In the genomic region with DNA sequence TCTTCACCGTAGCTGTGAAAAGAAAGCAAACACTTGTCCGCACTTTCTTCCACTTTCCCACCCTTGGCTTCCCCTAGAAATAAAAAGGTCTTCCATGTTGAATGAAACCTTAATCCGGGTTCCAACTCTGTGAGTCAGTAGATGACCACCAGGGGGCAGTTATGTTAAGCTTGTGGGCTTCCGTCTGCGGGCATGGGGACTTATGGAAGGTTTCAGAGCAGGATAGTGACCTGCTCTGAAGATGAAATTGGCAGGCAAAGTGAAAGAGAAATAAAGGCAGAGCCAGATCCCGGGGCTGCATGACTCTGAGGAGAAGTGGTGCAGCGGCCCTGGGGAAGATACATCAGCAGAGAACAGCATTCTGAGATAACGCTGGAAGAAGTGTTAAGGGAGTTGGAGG, we compare ENCODE assay signal across 9 mouse cellular contexts.
DNase-seq lines count a peak whose midpoint lies in the region; ATAC-seq and TF ChIP-seq lines count a peak whose summit lies in the region.
"Had no signal": no experiment of that assay in that cellular context is flagged by ENCODE, and none has a peak within 500 bp of the region (broad histone marks: within the 10 kb centered on the region; RNA-seq: fewer than 3 reads in every experiment).

No protein-coding gene starts in this region.

- no peak overlapping the region for H3K4me2 ChIP-seq in embryonic facial prominence, embryonic 11.5 days (ENCODE audit: low read depth, low read length)
- H3K4me2 ChIP-seq in kidney, embryonic 14.5 days (replicated peaks; ENCODE audit: low read depth, low read length), result 0 out of 2 replicates have a peak overlapping the region, but pooled peaks have one; percentile 11
- no peak overlapping the region for H3K4me2 ChIP-seq in limb, embryonic 14.5 days (replicated peaks; ENCODE audit: low read depth, low read length, severe bottlenecking)
- H3K4me2 ChIP-seq in neural tube, embryonic 11.5 days (ENCODE audit: low read depth), result no peak overlapping the region
- H3K4me2 ChIP-seq: embryonic facial prominence, embryonic 12.5 days had no signal

- H3K9me3 ChIP-seq in embryonic facial prominence, embryonic 11.5 days (replicated peaks; ENCODE audit: control insufficient read depth, low read length), result no peaks in the 10 kb centered on the region
- H3K9me3 ChIP-seq in kidney, embryonic 14.5 days (ENCODE audit: control insufficient read depth, low read length), result no peaks in the 10 kb centered on the region
- H3K9me3 ChIP-seq in limb, embryonic 14.5 days (ENCODE audit: control insufficient read depth, low read length), result no peaks in the 10 kb centered on the region
- no peaks in the 10 kb centered on the region for H3K9me3 ChIP-seq in neural tube, embryonic 11.5 days (ENCODE audit: control insufficient read depth, low read length)
- H3K9me3 ChIP-seq: embryonic facial prominence, embryonic 12.5 days had no signal

- no peaks in the 10 kb centered on the region for H3K4me1 ChIP-seq in embryonic facial prominence, embryonic 11.5 days (ENCODE audit: control insufficient read depth, insufficient read depth, low read length)
- H3K4me1 ChIP-seq in kidney, embryonic 14.5 days (ENCODE audit: control insufficient read depth, insufficient read depth, low read length), result no peaks in the 10 kb centered on the region
- peaks cover 9% of the 10 kb centered on the region; the same call in 1 of the 2 replicates for H3K4me1 ChIP-seq in limb, embryonic 14.5 days (ENCODE audit: control insufficient read depth, insufficient read depth, low read length)
- no peaks in the 10 kb centered on the region for H3K4me1 ChIP-seq in neural tube, embryonic 11.5 days (ENCODE audit: control insufficient read depth, insufficient read depth, low read length)

- no peak overlapping the region for H3K9ac ChIP-seq in embryonic facial prominence, embryonic 11.5 days (replicated peaks; ENCODE audit: low read length)
- no peak overlapping the region for H3K9ac ChIP-seq in kidney, embryonic 14.5 days (ENCODE audit: low read depth, low read length)
- H3K9ac ChIP-seq in limb, embryonic 14.5 days (ENCODE audit: low read depth, low read length, severe bottlenecking), result no peak overlapping the region
- no peak overlapping the region for H3K9ac ChIP-seq in neural tube, embryonic 11.5 days (ENCODE audit: low read length)
- H3K9ac ChIP-seq: embryonic facial prominence, embryonic 12.5 days had no signal

- WGBS in embryonic facial prominence, embryonic 11.5 days, result 33% methylated on average over 8 of the region's 8 CpGs
- 22% methylated on average over 8 of the region's 8 CpGs for WGBS in kidney, embryonic 14.5 days
- WGBS in limb, embryonic 14.5 days, result 23% methylated on average over 8 of the region's 8 CpGs
- WGBS in neural tube, embryonic 11.5 days, result 29% methylated on average over 8 of the region's 8 CpGs

- no peak for TF ChIP-seq POLR2A in limb, embryonic 14.5 days (IDR thresholded peaks at IDR 0.05; ENCODE audit: borderline replicate concordance, extremely low read depth, insufficient read depth, insufficient read length)

- DNase-seq in 416B (ENCODE audit: low read depth), result peak; percentile 83
- peak; percentile 87 for DNase-seq in adrenal gland, postnatal 14 days
- peak; percentile 94 for DNase-seq in embryonic facial prominence, embryonic 11.5 days (ENCODE audit: low spot score)
- DNase-seq in heart, adult 9 months (ENCODE audit: low spot score in 2 of 2), result peak; percentile 59 to 83
- DNase-seq in limb, embryonic 14.5 days (ENCODE audit: low spot score), result peak; percentile 90
- DNase-seq in neural tube, embryonic 11.5 days (ENCODE audit: low spot score), result peak; percentile 81
- peak; percentile 81 for DNase-seq in testis, postnatal 10 days (ENCODE audit: low spot score)

- H3K36me3 ChIP-seq in embryonic facial prominence, embryonic 11.5 days (replicated peaks; ENCODE audit: control insufficient read depth, insufficient read depth, low read depth, low read length), result no peaks in the 10 kb centered on the region
- H3K36me3 ChIP-seq in kidney, embryonic 14.5 days (ENCODE audit: control insufficient read depth, insufficient read depth, low read length), result no peaks in the 10 kb centered on the region
- H3K36me3 ChIP-seq in limb, embryonic 14.5 days (ENCODE audit: control insufficient read depth, insufficient read depth, low read length), result no peaks in the 10 kb centered on the region
- H3K36me3 ChIP-seq in neural tube, embryonic 11.5 days (ENCODE audit: control insufficient read depth, insufficient read depth, low read length), result no peaks in the 10 kb centered on the region
- H3K36me3 ChIP-seq: embryonic facial prominence, embryonic 12.5 days had no signal

- H3K4me3 ChIP-seq in embryonic facial prominence, embryonic 11.5 days (ENCODE audit: low read depth, low read length), result no peak overlapping the region
- H3K4me3 ChIP-seq in kidney, embryonic 14.5 days (ENCODE audit: low read length), result no peak overlapping the region
- no peak overlapping the region for H3K4me3 ChIP-seq in limb, embryonic 14.5 days (replicated peaks; ENCODE audit: low read length)
- H3K4me3 ChIP-seq in neural tube, embryonic 11.5 days (ENCODE audit: low read depth, low read length), result no peak overlapping the region
- H3K4me3 ChIP-seq: embryonic facial prominence, embryonic 12.5 days had no signal

- no peaks in the 10 kb centered on the region for H3K27me3 ChIP-seq in embryonic facial prominence, embryonic 11.5 days (ENCODE audit: control insufficient read depth, insufficient read depth, low read length)
- no peaks in the 10 kb centered on the region for H3K27me3 ChIP-seq in kidney, embryonic 14.5 days (ENCODE audit: control insufficient read depth, insufficient read depth, low read length)
- H3K27me3 ChIP-seq in limb, embryonic 14.5 days (ENCODE audit: control insufficient read depth, insufficient read depth, low read length), result no peaks in the 10 kb centered on the region
- no peaks in the 10 kb centered on the region for H3K27me3 ChIP-seq in neural tube, embryonic 11.5 days (ENCODE audit: control insufficient read depth, insufficient read depth, low read length)
- H3K27me3 ChIP-seq: embryonic facial prominence, embryonic 12.5 days had no signal

- ATAC-seq in embryonic facial prominence, embryonic 11.5 days (replicated peaks; ENCODE audit: insufficient number of reproducible peaks, low FRiP score, low TSS enrichment, low read depth), result no peak
- peak; percentile 75 for ATAC-seq in kidney, embryonic 14.5 days (ENCODE audit: low FRiP score, low TSS enrichment)
- ATAC-seq in limb, embryonic 14.5 days (ENCODE audit: low FRiP score, low read depth), result peak; percentile 42; the same call in 1 of the 2 replicates
- peak; percentile 42; the same call in 1 of the 2 replicates for ATAC-seq in neural tube, embryonic 11.5 days (ENCODE audit: insufficient read depth, low FRiP score, low TSS enrichment)

- no peak overlapping the region for H3K27ac ChIP-seq in embryonic facial prominence, embryonic 11.5 days (replicated peaks; ENCODE audit: low read depth, low read length)
- H3K27ac ChIP-seq in kidney, embryonic 14.5 days (ENCODE audit: low read depth, low read length), result no peak overlapping the region
- H3K27ac ChIP-seq in limb, embryonic 14.5 days (replicated peaks; ENCODE audit: low read depth, low read length), result no peak overlapping the region
- H3K27ac ChIP-seq in neural tube, embryonic 11.5 days (ENCODE audit: low read depth, low read length), result no peak overlapping the region
- H3K27ac ChIP-seq: embryonic facial prominence, embryonic 12.5 days had no signal
